17 mouse cellular contexts compared by ENCODE assay signal in the genomic region with DNA sequence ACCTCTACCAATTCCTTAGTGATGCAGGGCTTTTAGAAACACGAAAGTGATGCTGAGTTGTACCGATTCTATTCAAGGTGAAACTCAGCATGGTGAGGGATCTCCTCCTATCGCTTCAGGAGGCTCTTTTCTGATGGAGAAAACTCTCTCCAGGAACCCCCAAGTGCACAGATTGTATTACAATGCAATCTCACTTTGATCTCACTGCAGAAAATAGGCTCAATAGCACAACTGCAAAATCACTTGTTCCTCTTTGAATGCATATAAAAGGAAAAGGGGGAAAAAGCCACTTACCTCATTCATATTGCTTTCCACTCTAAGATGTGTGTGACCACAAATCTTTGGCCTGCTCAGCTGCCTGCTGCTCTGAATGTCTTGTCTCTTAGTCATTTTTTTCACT.
"Had no signal": no experiment of that assay in that cellular context is flagged by ENCODE, and none has a peak within 500 bp of the region (broad histone marks: within the 10 kb centered on the region; RNA-seq: fewer than 3 reads in every experiment).

No protein-coding gene starts in this region.

- H3K4me2 ChIP-seq: kidney, embryonic 15.5 days; liver, embryonic 13.5 days; midbrain, embryonic 11.5 days; midbrain, embryonic 15.5 days; neural tube, embryonic 13.5 days had no signal

- H3K27ac ChIP-seq: kidney, embryonic 15.5 days; left cerebral cortex, adult 2 months; liver, embryonic 13.5 days; macrophage; midbrain, embryonic 15.5 days; neural tube, embryonic 13.5 days; stomach, postnatal 0 days had no signal

- DNase-seq: kidney, adult 8-10 months; kidney, postnatal 10 days; kidney, postnatal 36 days; layer of hippocampus, postnatal 36 days; liver, embryonic 13.5 days; lung, adult 2 months; right cerebral cortex, postnatal 4 days; thymus, adult 2 months; thymus, postnatal 25 days had no signal

- H3K4me1 ChIP-seq: kidney, embryonic 15.5 days; liver, embryonic 13.5 days; midbrain, embryonic 15.5 days had no signal

- H3K36me3 ChIP-seq: kidney, embryonic 15.5 days; liver, embryonic 13.5 days; midbrain, embryonic 15.5 days; neural tube, embryonic 13.5 days had no signal

- H3K9me3 ChIP-seq: kidney, embryonic 15.5 days; liver, embryonic 13.5 days; midbrain, embryonic 15.5 days; neural tube, embryonic 13.5 days had no signal

- ATAC-seq: midbrain, embryonic 15.5 days had no signal

- H3K4me3 ChIP-seq: kidney, embryonic 15.5 days; left cerebral cortex, adult 2 months; liver, embryonic 13.5 days; midbrain, embryonic 15.5 days; myocyte; neural tube, embryonic 13.5 days had no signal

- H3K9ac ChIP-seq: kidney, embryonic 15.5 days; liver, embryonic 13.5 days; midbrain, embryonic 15.5 days; neural tube, embryonic 13.5 days had no signal

- H3K27me3 ChIP-seq: kidney, embryonic 15.5 days; liver, embryonic 13.5 days; midbrain, embryonic 15.5 days; neural tube, embryonic 13.5 days had no signal
